Mouse (Mus musculus): ENCODE results near the gene Phldb3. TPM values are rescaled to one million over a fixed set of nuclear protein-coding genes. Genes with fewer than 3 reads are reported as not detected.

Phldb3 gene
- total and polyA plus RNA-seq, 3 experiments: 6.4 to 10.8 TPM; not detected in 1

GRCm38 (mm10) chr7:24644492-24644891 is 33.9 kb downstream of the Phldb3 start:
- H3K79me2 ChIP-seq (ENCODE audit: control insufficient read depth, insufficient read depth, low read length, poor library complexity): no peaks in the 10 kb centered on the region
- H3K27ac ChIP-seq (ENCODE audit: control insufficient read depth, low read depth, low read length): no peak overlapping the region
- TF ChIP-seq NELFE (IDR thresholded peaks at IDR 0.05; ENCODE audit: low read depth, low read length): no peak
- no peak for TF ChIP-seq TCF12 (IDR thresholded peaks at IDR 0.05; ENCODE audit: low read depth, low read length)
- no peak for TF ChIP-seq TBP (IDR thresholded peaks at IDR 0.05; ENCODE audit: low read depth, low read length)
- no peak for TF ChIP-seq POLR2A (IDR thresholded peaks at IDR 0.05; ENCODE audit: control insufficient read depth in 1 of 2, insufficient read depth in 1 of 2, low read depth in 1 of 2, low read length in 2 of 2, poor library complexity in 1 of 2)
- no peak for TF ChIP-seq HCFC1 (IDR thresholded peaks at IDR 0.05; ENCODE audit: low read depth, low read length)
- TF ChIP-seq E2F4 (IDR thresholded peaks at IDR 0.05; ENCODE audit: borderline replicate concordance, low read depth, low read length): no peak
- no peak for TF ChIP-seq POLR2AphosphoS2 (IDR thresholded peaks at IDR 0.05; ENCODE audit: low read length)
- TF ChIP-seq CHD1 (IDR thresholded peaks at IDR 0.05; ENCODE audit: low read depth, low read length): no peak
- no peak for TF ChIP-seq MEF2A (IDR thresholded peaks at IDR 0.05; ENCODE audit: extremely low read depth, insufficient replicate concordance, low read depth, low read length, poor library complexity, severe bottlenecking)
- TF ChIP-seq RCOR1 (IDR thresholded peaks at IDR 0.05; ENCODE audit: low read depth, low read length): no peak
- TF ChIP-seq MAFK (IDR thresholded peaks at IDR 0.05; ENCODE audit: borderline replicate concordance, low read depth, low read length): no peak
- TF ChIP-seq NRF1 (IDR thresholded peaks at IDR 0.05; ENCODE audit: insufficient read depth, low read depth, low read length, poor library complexity, severe bottlenecking): no peak
- H3K9me3 ChIP-seq (replicated peaks; ENCODE audit: insufficient read depth, low read length): no peaks in the 10 kb centered on the region
- H3K27me3 ChIP-seq (ENCODE audit: control insufficient read depth in 1 of 2, insufficient read depth in 2 of 2, low read length in 2 of 2): peaks cover 2 to 15% of the 10 kb centered on the region in 2 experiments
- no peaks in the 10 kb centered on the region for H3K36me3 ChIP-seq (ENCODE audit: control insufficient read depth in 1 of 2, insufficient read depth in 2 of 2, low read length in 2 of 2)
- no peak overlapping the region for H3K9ac ChIP-seq (ENCODE audit: control insufficient read depth, low read depth, low read length, poor library complexity, severe bottlenecking)
- no peaks in the 10 kb centered on the region for H3K4me1 ChIP-seq (ENCODE audit: control insufficient read depth in 1 of 2, insufficient read depth in 2 of 2, low read length in 2 of 2)
- H3K4me3 ChIP-seq (ENCODE audit: control insufficient read depth in 1 of 2, insufficient read depth in 1 of 2, low read depth in 2 of 2, low read length in 2 of 2): no peak overlapping the region
- DNase-seq (ENCODE audit: low read depth, low spot score): no peak

GRCm38 (mm10) chr7:24644996-24645395 is 34.4 kb downstream of the Phldb3 start:
- Histone ChIP-seq H3K4me1 (ENCODE audit: control insufficient read depth in 1 of 2, insufficient read depth in 2 of 2, low read length in 2 of 2) (no peaks in the 10 kb centered on the region), H3K27ac (ENCODE audit: control insufficient read depth, low read depth, low read length) (no peak overlapping the region), H3K9ac (ENCODE audit: control insufficient read depth, low read depth, low read length, poor library complexity, severe bottlenecking) (no peak overlapping the region), H3K36me3 (ENCODE audit: control insufficient read depth in 1 of 2, insufficient read depth in 2 of 2, low read length in 2 of 2) (no peaks in the 10 kb centered on the region), H3K4me3 (ENCODE audit: control insufficient read depth in 1 of 2, insufficient read depth in 1 of 2, low read depth in 2 of 2, low read length in 2 of 2) (no peak overlapping the region), H3K9me3 (replicated peaks; ENCODE audit: insufficient read depth, low read length) (no peaks in the 10 kb centered on the region), H3K27me3 (ENCODE audit: control insufficient read depth in 1 of 2, insufficient read depth in 2 of 2, low read length in 2 of 2) (peaks cover 2 to 15% of the 10 kb centered on the region in 2 experiments), H3K79me2 (ENCODE audit: control insufficient read depth, insufficient read depth, low read length, poor library complexity) (no peaks in the 10 kb centered on the region)
- no peak for DNase-seq (ENCODE audit: low read depth, low spot score)
- no peak for TF ChIP-seq MYC (IDR thresholded peaks at IDR 0.05; ENCODE audit: low read depth, low read length)
- no peak for TF ChIP-seq POLR2AphosphoS2 (IDR thresholded peaks at IDR 0.05; ENCODE audit: low read length)
- no peak for TF ChIP-seq MXI1 (IDR thresholded peaks at IDR 0.05; ENCODE audit: low read depth, low read length)
- no peak for TF ChIP-seq ELF1 (IDR thresholded peaks at IDR 0.05; ENCODE audit: low read depth, low read length)
- no peak for TF ChIP-seq ZKSCAN1 (IDR thresholded peaks at IDR 0.05; ENCODE audit: low read depth, low read length)
- TF ChIP-seq JUND (IDR thresholded peaks at IDR 0.05; ENCODE audit: low read depth, low read length): no peak
- TF ChIP-seq RAD21 (IDR thresholded peaks at IDR 0.05; ENCODE audit: low read depth, low read length): no peak
- no peak for TF ChIP-seq GABPA (IDR thresholded peaks at IDR 0.05; ENCODE audit: low read depth, low read length)
